Mouse (Mus musculus) ES-E14 (cell line): Measurements from ENCODE around the gene Smarcal1. TPM values are rescaled to one million over a fixed set of nuclear protein-coding genes. Genes with fewer than 3 reads are reported as not detected.

ENCODE experiments used
- DNase-seq: peaks from one replicate; pipeline ENCODE4 v3.0.0-alpha.2; 2013; ENCODE audit warnings: low read depth, low spot score
- H3K27ac ChIP-seq: 2 replicates; pipeline ENCODE4 v1.5.1; 2012; ENCODE audit warnings: low read depth, mild to moderate bottlenecking, low read length, moderate library complexity, mixed read lengths; ENCODE audit not compliant: poor library complexity, insufficient read depth, severe bottlenecking
- H3K36me3 ChIP-seq: 2 replicates; pipeline ENCODE4 v1.6.1; 2012; ENCODE audit warnings: mild to moderate bottlenecking, low read length, moderate library complexity, mixed read lengths; ENCODE audit not compliant: control insufficient read depth, poor library complexity, insufficient read depth, severe bottlenecking
- H3K4me1 ChIP-seq, 2 experiments: fragments of 150-350 bp in 1 of 2; sonication (generic) in 1 of 2; 2 replicates each; pipeline ENCODE4 v1.6.1; 2012; ENCODE audit warnings: low read length in 2 of 2, mild to moderate bottlenecking in 1 of 2, mixed read lengths in 1 of 2; ENCODE audit not compliant: control insufficient read depth in 2 of 2, insufficient read depth in 2 of 2, poor library complexity in 1 of 2
- H3K4me3 ChIP-seq, 2 experiments: fragments of 150-350 bp in 1 of 2; sonication (generic) in 1 of 2; 2 replicates each; pipeline ENCODE4 v1.5.1; 2012; ENCODE audit warnings: low read length in 2 of 2, low read depth in 1 of 2, mild to moderate bottlenecking in 1 of 2, mixed read lengths in 1 of 2; ENCODE audit not compliant: insufficient read depth in 1 of 2, poor library complexity in 1 of 2, severe bottlenecking in 1 of 2
- H3K9ac ChIP-seq: 2 replicates; pipeline ENCODE4 v1.6.1; 2012; ENCODE audit warnings: low read depth, mild to moderate bottlenecking, low read length, mixed read lengths; ENCODE audit not compliant: poor library complexity, insufficient read depth, severe bottlenecking
- H3K9me3 ChIP-seq: fragments of 150-350 bp; sonication (generic); 2 replicates; pipeline ENCODE4 v1.6.1; 2012; ENCODE audit warnings: low read depth, mild to moderate bottlenecking, low read length; ENCODE audit not compliant: control insufficient read depth, insufficient read depth
- CHD2 ChIP-seq: IDR thresholded peaks from 2 replicates; pipeline ENCODE4 v1.6.1; 2014; ENCODE audit warnings: mild to moderate bottlenecking, low read depth, low read length, inconsistent platforms
- HCFC1 ChIP-seq: IDR thresholded peaks from 2 replicates; pipeline ENCODE4 v1.6.1; 2012; ENCODE audit warnings: low read length, inconsistent platforms, borderline replicate concordance; ENCODE audit not compliant: insufficient read depth
- MAFK ChIP-seq: IDR thresholded peaks from 2 replicates; pipeline ENCODE4 v1.6.1; 2014; ENCODE audit warnings: mild to moderate bottlenecking, low read depth, low read length, inconsistent platforms; ENCODE audit not compliant: insufficient read depth
- ZC3H11A ChIP-seq: IDR thresholded peaks from 2 replicates; pipeline ENCODE4 v1.6.1; 2012; ENCODE audit warnings: low read depth, mild to moderate bottlenecking, inconsistent platforms, low read length, borderline replicate concordance
- ZNF384 ChIP-seq: IDR thresholded peaks from 2 replicates; pipeline ENCODE4 v1.6.1; 2012; ENCODE audit warnings: low read depth, low read length, inconsistent platforms
- in situ Hi-C, 2 experiments: fragments of 600-800 bp; cut with MboI; formaldehyde crosslinking; loops; one replicate each; pipeline ENCODE4 v1.15.1; 2025; ENCODE audit warnings: low sequenced_read_pairs in 2 of 2, inconsistent platforms in 1 of 2; ENCODE audit not compliant: unreplicated experiment in 2 of 2
- total RNA-seq: library from RNA; depleted of rRNA; stranded (reverse); fragments of 300-350 nt; gene quantifications from 2 replicates; pipeline ENCODE4 v1.2.3, GENCODE M21; 2012

Gene Smarcal1
- total RNA-seq, 1 experiment, result 20.9 TPM

DNA sequence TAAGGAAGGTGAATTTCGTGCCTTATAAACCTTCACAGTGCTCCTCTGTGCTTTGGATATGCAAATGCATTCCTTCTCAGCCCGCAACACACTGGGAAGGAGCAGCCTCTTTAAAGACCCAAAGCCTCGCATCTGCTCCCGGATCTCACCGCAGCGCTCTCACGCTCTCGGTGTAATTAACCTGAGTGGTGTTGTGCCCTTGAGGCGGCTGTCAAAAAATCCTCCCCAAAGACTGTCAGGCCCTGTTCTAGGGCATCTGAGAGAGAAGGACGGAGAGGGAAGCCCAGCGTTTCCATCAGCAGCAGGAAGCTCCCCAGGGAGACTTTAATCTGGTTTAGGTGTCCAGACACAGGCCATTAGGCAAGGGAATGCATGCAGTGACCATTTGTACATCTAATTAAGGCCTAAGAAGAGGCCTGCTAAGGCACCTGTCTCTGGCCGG lies 5.5 kb upstream of the Smarcal1 start:
- Histone ChIP-seq H3K9ac (no peak overlapping the region), H3K36me3 (no peaks in the 10 kb centered on the region)

DNA sequence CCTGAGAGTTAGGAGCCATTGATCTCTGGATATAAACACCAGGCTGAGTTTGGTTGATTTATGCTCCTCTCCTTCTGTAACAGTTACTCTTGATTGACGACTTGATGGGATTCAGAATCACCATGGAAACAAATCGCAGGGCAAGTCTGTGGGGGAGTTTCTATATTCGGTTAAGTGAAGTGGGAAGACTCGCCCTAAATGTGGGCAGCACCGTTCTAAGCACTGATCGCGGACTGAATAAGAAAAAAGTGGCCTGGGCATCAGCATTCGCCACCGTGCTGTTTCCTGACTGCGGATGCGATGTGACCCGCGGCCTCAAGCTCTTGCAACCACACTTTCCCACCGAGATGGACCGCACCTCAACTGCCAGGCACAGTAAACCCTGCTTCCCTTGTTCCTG lies 4.7 kb upstream of the Smarcal1 start:
- in situ Hi-C loops, result no loop called here
- no peaks in the 10 kb centered on the region for H3K36me3 ChIP-seq
- no peak overlapping the region for H3K4me3 ChIP-seq
- TF ChIP-seq MAFK (no peak), CHD2 (no peak), HCFC1 (no peak), ZNF384 (no peak), ZC3H11A (no peak)
- H3K4me1 ChIP-seq, result peaks cover 4 to 8% of the 10 kb centered on the region in 2 experiments; a peak in 1 of 4 replicates
- no peaks in the 10 kb centered on the region for H3K9me3 ChIP-seq
- H3K27ac ChIP-seq, result no peak overlapping the region
- H3K9ac ChIP-seq, result no peak overlapping the region
- no peak for DNase-seq

More for the DNA sequence above, 5.5 kb upstream of the Smarcal1 start:
- TF ChIP-seq CHD2 (no peak), MAFK (no peak), ZNF384 (no peak), ZC3H11A (no peak), HCFC1 (no peak)
- Histone ChIP-seq H3K27ac (no peak overlapping the region), H3K4me1 (peaks cover 4 to 8% of the 10 kb centered on the region in 2 experiments; a peak in 1 of 4 replicates), H3K9me3 (no peaks in the 10 kb centered on the region), H3K4me3 (no peak overlapping the region)
- in situ Hi-C loops, result no loop called here
- DNase-seq, result no peak

DNA sequence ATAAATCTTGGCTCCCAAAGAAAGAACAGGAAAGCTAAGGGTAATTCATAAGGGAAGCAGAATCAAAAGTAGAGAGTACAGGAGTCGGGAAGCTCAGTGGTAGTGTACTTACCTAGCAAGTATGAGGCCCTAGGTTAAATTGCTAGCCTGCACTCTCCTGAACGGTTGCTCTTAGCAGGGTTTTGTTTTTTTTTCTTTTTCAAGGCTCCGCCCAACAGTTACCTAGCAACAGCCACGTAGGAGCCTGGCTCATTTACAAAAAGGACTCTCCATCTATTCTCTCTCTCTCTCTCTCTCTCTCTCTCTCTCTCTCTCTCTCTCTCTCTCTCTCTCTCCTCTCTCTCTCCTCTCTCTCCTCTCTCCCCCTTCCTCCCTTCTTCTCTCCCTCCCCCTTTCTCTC lies 4.2 kb upstream of the Smarcal1 start:
- Histone ChIP-seq H3K27ac (no peak overlapping the region), H3K36me3 (no peaks in the 10 kb centered on the region), H3K9me3 (no peaks in the 10 kb centered on the region), H3K4me3 (no peak overlapping the region), H3K4me1 (peaks cover 4 to 8% of the 10 kb centered on the region in 2 experiments; a peak in 2 of 4 replicates), H3K9ac (no peak overlapping the region)
- in situ Hi-C loops, result no loop called here
- TF ChIP-seq HCFC1, result no peak
- TF ChIP-seq MAFK, result no peak
- TF ChIP-seq ZNF384, result peak; percentile 91
- TF ChIP-seq ZC3H11A, result no peak
- no peak for TF ChIP-seq CHD2
- peak; percentile 59 for DNase-seq

DNA sequence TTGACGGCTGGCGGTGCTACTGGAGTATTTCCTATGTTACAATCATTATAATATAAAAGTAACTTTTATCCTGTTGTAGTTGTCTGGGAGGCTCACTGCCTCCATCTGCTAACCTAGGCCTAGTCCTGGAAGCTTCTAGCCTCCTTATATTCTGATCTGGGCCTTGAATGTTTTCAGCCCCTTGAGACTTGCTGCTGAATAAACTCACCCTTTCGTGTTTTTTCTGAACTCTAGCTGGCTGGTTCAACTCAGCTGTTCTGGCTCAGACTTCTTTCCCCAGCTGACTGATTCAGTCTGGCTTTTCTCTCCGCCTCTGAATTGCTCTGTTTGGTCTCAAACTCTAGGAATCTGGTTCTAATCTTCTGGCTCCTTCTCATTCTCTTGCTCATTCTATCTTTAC lies 855 bp downstream of the Smarcal1 start:
- H3K9me3 ChIP-seq, result no peaks in the 10 kb centered on the region
- in situ Hi-C loops, result no loop called here
- peak overlapping the region; percentile 94; the same call in 1 of the 2 replicates for H3K9ac ChIP-seq
- TF ChIP-seq ZNF384 (no peak), MAFK (no peak), CHD2 (no peak), HCFC1 (no peak), ZC3H11A (no peak)
- H3K36me3 ChIP-seq, result peaks cover 12% of the 10 kb centered on the region
- peak overlapping the region; percentile 94 to 98; a peak in 3 of 4 replicates for H3K4me3 ChIP-seq
- no peak overlapping the region for H3K27ac ChIP-seq
- DNase-seq, result no peak
- peaks cover 0 to 3% of the 10 kb centered on the region in 2 experiments; a peak in 2 of 4 replicates for H3K4me1 ChIP-seq
